Mouse (Mus musculus) left cerebral cortex, postnatal 14 days (tissue): ENCODE measurements around the gene Alpk1. TPM values are rescaled to one million over a fixed set of nuclear protein-coding genes. Genes with fewer than 3 reads are reported as not detected.

Experiments
- DNase-seq, 2 experiments: peaks; one replicate each; pipeline ENCODE4 v3.0.0; 2021 to 2022; ENCODE audit warnings: low spot score in 2 of 2, mixed read lengths in 1 of 2
- intact Hi-C: fragments of 180-260 bp; cut with DNase I; formaldehyde crosslinking; loops from one replicate; pipeline ENCODE4 v1.15.1; 2025
- total RNA-seq, 2 experiments: library from RNA; stranded (reverse); gene quantifications; 2 replicates each; pipeline ENCODE4 v1.2.3; 2021

The Alpk1 gene
- total RNA-seq, 2 experiments from 2014 or later = 3.9 to 4.9 TPM

DNA sequence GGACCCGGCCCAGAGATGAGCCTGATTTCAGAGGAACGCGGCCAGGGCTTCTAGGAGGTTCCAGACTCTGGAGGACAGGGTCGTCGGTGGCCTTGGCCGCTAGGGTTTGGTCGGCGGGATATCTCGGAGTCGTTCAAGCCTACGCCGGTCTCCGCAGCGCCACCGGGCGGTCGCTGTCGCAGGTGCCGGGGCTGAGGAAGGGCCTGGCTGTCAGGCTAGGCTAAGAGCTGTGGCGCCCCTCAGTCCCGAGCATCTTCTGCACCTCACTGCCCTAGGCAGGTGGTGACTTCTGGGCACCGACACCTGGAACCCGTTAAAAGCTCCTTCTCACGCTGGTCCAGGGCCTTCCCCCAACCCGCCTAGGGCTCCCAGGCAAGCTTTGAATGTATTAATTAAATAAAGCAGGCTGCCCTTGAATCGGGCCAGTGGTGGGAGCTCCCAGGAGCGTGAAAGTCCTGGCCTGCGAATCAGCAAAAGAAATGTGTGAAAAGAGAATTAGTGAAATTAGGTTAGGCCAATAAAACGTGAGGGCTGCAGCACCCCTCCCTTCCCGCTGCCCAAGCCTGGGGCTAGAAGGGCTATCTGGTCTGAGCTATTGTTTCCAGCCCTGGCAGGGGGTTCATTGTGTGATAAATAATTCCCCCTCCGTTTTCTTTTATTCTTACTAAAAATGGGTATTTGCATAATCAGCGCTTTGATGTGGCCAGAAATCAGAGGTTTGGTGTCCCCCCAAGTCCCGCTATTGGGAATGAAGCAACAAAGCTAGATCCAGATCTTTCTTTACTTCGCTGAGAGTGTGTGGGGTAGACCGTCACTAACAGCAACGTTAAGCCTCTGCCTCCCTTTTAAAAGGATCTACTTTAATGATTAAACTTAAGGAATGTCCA is 140.2 kb downstream of the Alpk1 start:
- no peak for DNase-seq
- intact Hi-C loops = loop anchor here (10.0 kb wide), 1 partner anchor 305 kb away; no protein-coding TSS in a partner anchor

DNA sequence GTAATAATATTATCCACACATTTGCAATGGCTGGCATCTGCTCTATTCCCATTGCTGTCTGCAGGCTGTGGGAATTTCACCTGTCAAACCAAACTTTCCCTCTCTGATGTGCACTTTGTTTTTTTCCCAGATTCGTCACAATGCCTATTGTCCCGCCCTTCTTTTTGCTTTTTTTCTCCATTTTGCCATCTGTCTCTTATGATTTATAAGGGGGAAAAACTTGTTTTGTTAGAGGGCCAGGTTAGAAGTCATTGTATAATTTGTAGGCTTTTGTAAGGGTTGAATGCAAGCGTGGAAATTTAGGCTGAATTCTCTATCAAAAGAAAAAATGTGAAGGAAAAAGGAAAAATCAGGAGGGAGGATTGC is 145.4 kb downstream of the Alpk1 start:
- DNase-seq = no peak
- intact Hi-C loops = loop anchor here (5.0 to 10.0 kb wide), 3 partner anchors 72 to 1562 kb away; partner anchors contain the start of gene Pitx2

- peak; percentile 70 to 81 for DNase-seq
- intact Hi-C loops = loop anchor here (5.0 to 10.0 kb wide), 3 partner anchors 73 to 1563 kb away; partner anchors contain the start of gene Pitx2
Observed at GRCm38 (mm10) chr3:127634101-127634983, 146.0 kb downstream of the Alpk1 start.

- DNase-seq = peak in 1 of 2 experiments; percentile 20
- intact Hi-C loops = loop anchor here (5.0 to 10.0 kb wide), 3 partner anchors 74 to 1564 kb away; partner anchors contain the start of gene Pitx2
Observed at GRCm38 (mm10) chr3:127633080-127634032, 147.0 kb downstream of the Alpk1 start, which contains the start of gene Neurog2. Gene Neurog2, plus strand, starts transcription at chr3:127633135.

GRCm38 (mm10) chr3:127632531-127632930 is 147.8 kb downstream of the Alpk1 start:
- intact Hi-C loops = loop anchor here (5.0 to 10.0 kb wide), 3 partner anchors 75 to 1565 kb away; partner anchors contain the start of gene Pitx2
- peak in 1 of 2 experiments; percentile 16 for DNase-seq

DNA sequence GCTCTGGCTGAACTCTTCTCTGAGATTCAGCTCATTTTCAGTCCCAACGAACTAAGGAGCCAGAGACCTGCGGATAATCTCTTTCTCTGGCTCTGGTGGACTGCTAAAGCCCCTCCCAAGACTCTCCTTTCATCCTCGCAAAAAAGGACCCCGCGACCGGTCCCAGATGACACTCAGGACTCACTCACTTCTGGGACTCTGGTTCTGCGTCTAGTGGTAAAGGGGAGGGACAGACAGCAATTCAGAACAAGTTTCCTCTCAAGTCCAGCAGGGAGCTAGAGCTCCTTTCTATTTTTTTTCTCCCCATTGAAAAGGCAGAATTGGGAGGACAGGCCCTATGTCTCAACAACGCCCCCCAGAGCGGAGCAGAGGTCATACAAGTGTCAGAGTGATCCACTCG is 148.7 kb downstream of the Alpk1 start:
- intact Hi-C loops = loop anchor here (5.0 to 10.0 kb wide), 3 partner anchors 76 to 1566 kb away; partner anchors contain the start of gene Pitx2
- no peak for DNase-seq

DNA sequence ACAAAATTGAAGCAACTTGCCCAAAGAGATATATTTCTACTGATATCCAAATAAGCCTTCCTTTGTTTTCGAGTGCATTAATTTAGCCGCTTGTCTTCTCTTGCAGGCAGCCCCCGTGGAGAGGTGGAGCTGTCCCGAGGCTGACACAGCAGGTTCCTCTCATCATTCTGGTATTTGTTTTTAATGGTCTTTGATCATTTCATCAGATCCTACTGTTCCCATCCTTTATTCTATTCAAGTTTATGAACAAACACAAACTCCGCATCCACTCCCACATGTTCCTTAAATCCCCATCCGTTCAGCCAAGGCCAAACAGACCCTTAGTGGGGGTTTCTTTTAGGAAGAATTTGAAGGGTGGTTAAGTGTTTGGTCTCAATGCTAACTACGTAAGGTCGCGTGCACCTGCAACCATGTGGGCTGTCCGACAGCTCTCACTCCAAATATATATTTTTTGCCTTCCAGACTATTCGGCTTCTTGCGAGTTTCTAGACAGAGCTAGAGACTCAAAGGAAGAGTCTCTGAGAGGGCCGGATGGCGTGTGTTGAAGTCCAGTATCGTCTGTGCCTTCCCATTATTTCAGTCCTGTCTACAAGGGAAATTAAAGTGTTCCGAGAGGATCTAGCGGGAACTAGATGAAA is 149.5 kb downstream of the Alpk1 start:
- no peak for DNase-seq
- intact Hi-C loops = loop anchor here (5.0 to 10.0 kb wide), 3 partner anchors 76 to 1566 kb away; partner anchors contain the start of gene Pitx2

- intact Hi-C loops = loop anchor here (5.0 to 10.0 kb wide), 3 partner anchors 77 to 1567 kb away; partner anchors contain the start of gene Pitx2
- DNase-seq = no peak
Observed at GRCm38 (mm10) chr3:127630190-127630589, 150.1 kb downstream of the Alpk1 start.

GRCm38 (mm10) chr3:127628311-127629184 is 151.8 kb downstream of the Alpk1 start:
- intact Hi-C loops = loop anchor here (10.0 kb wide), 1 partner anchor 206 kb away; the partner anchor contains the start of gene Ap1ar
- DNase-seq = no peak

- intact Hi-C loops = loop anchor here (10.0 kb wide), 1 partner anchor 207 kb away; the partner anchor contains the start of gene Ap1ar
- no peak for DNase-seq
Observed at GRCm38 (mm10) chr3:127627956-127628310, 152.4 kb downstream of the Alpk1 start.

GRCm38 (mm10) chr3:127627151-127627955 is 153.0 kb downstream of the Alpk1 start:
- intact Hi-C loops = loop anchor here (10.0 kb wide), 1 partner anchor 207 kb away; the partner anchor contains the start of gene Ap1ar
- DNase-seq = no peak

DNA sequence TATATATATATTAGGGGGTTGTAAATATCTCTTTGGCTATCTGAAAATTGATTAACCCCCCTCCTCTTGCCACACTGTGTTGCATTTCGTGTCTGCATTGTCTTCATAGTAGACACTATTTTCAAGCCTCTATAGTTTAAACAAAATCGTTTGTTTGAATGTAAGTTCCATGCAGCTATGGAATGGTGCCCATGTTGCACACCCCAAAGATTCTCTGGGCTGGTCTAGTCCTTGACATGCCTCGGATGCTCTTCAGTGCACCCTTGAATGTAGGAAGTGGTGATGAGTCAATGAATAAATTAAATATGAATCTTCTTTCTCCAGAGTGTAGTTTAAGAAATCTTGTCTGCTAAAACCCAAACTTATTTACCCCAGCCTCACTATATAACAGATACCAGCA is 153.8 kb downstream of the Alpk1 start:
- intact Hi-C loops = loop anchor here (10.0 kb wide), 1 partner anchor 208 kb away; the partner anchor contains the start of gene Ap1ar
- no peak for DNase-seq

GRCm38 (mm10) chr3:127625701-127626399 is 154.5 kb downstream of the Alpk1 start:
- intact Hi-C loops = loop anchor here (2.0 to 10.0 kb wide), 2 partner anchors 133 to 209 kb away; partner anchors contain the start of gene Ap1ar
- DNase-seq = no peak

DNA sequence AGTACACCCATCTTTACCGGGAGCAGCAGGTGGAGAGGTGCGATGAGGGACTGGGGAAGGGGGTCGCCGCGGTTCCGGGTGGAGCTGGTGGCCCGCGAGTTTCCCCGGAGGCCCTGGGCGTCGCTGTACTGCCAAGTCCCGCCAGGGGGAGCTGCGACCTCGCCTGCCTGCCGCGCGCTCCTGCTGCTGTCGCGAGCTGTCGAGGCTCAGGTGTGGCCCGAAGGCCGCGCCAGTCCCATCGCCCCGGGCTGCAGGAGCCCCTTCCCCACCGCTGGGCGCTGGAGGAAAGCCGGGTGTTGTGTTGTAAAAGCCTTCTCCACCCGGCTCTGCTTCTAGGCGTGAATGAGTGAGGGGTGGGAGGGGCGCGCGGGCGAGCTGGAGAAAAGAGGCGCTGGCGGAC is 155.0 kb downstream of the Alpk1 start:
- peak in 1 of 2 experiments; percentile 63 for DNase-seq
- intact Hi-C loops = loop anchor here (2.0 to 10.0 kb wide), 2 partner anchors 134 to 210 kb away; partner anchors contain the start of gene Ap1ar
